Mouse (Mus musculus): Measurements from ENCODE around the gene Limch1.

DNA sequence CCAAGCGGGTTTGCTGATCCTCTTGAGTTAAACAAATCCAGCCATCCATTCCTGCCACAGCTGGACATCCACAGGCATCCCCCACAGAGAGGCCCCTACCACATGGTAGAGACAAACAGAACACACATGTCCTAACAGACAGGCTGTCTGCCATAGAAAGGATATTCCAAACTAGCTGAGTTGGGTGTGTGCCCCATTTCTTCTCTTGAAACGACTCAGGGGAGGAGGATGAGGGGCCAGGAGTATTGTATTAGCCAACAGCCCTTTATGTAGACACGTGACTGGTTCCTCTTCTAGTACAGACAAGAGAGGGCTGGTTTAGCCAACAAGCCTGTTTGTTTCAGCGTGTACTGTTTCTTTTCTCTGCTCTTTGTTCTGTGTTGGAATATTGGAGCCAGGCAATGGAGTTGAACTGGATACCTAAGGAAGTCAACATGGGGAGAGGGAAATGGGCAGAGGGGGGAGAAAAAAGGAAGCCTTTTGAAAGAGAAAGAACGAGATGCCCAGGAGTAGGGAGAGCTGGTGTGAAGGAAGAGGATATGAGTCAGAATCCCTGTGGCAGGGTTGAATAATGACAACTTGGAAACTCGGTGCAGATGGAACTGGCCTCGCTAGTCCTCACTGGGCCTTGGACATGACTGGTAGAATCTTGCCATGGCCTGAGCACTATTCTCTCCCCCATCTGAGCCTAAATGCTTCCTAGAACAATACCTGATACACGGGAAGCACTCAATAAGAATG lies 196.3 kb downstream of the Limch1 start:
- no peak for TF ChIP-seq CTCF (conservative IDR thresholded peaks at IDR 0.05 in 1 of 2, IDR thresholded peaks at IDR 0.05 in 1 of 2; ENCODE audit: low read depth in 2 of 2, low read length in 2 of 2)
- TF ChIP-seq E2F4 (IDR thresholded peaks at IDR 0.05; ENCODE audit: insufficient replicate concordance, low read depth, low read length): no peak
- no peak for TF ChIP-seq MXI1 (IDR thresholded peaks at IDR 0.05; ENCODE audit: low read depth, low read length)
- TF ChIP-seq CHD2 (IDR thresholded peaks at IDR 0.05; ENCODE audit: low read length): no peak
- TF ChIP-seq POLR2A (IDR thresholded peaks at IDR 0.05; ENCODE audit: low read depth, low read length): no peak
- no peak for TF ChIP-seq GABPA (IDR thresholded peaks at IDR 0.05; ENCODE audit: insufficient replicate concordance, low read depth, low read length)
- TF ChIP-seq RAD21 (IDR thresholded peaks at IDR 0.05; ENCODE audit: low read depth, low read length): no peak
- no peak for TF ChIP-seq USF2 (conservative IDR thresholded peaks at IDR 0.05; ENCODE audit: low read depth, low read length)
- no peak for TF ChIP-seq TCF12 (IDR thresholded peaks at IDR 0.05; ENCODE audit: low read depth, low read length)
- no peak for TF ChIP-seq MAX (IDR thresholded peaks at IDR 0.05; ENCODE audit: low read length)
